ENCODE assay signal across 8 mouse cellular contexts in genomic region chr1:132140171-132140570, GRCm38 (mm10). TPM values are rescaled to one million over a fixed set of nuclear protein-coding genes. Genes with fewer than 3 reads are reported as not detected.
A peak's percentile ranks its signal among the peaks of the same experiment; 100 is the strongest.
DNase-seq lines count a peak whose midpoint lies in the region; ATAC-seq and TF ChIP-seq lines count a peak whose summit lies in the region.

No protein-coding gene starts in this region.

- TF ChIP-seq CTCF in E14TG2a.4 (conservative IDR thresholded peaks at IDR 0.05; ENCODE audit: low read length): peak; percentile 83
- peak; percentile 42; the same call in 1 of the 2 replicates for TF ChIP-seq CTCF in bone marrow macrophage, adult 2 months (IDR thresholded peaks at IDR 0.05; ENCODE audit: low read depth, low read length)
- peak; percentile 54 for TF ChIP-seq CTCF in kidney, adult 2 months (conservative IDR thresholded peaks at IDR 0.05; ENCODE audit: insufficient read depth, insufficient read length, low read depth, low read length)

- H3K36me3 ChIP-seq in heart, embryonic 14.5 days (ENCODE audit: control insufficient read depth, insufficient read depth, low read length): no peaks in the 10 kb centered on the region
- no peaks in the 10 kb centered on the region for H3K36me3 ChIP-seq in E14TG2a.4 (ENCODE audit: insufficient read depth, low read length)
- H3K36me3 ChIP-seq in kidney, adult 2 months (ENCODE audit: control insufficient read depth, insufficient read depth, low read length): no peaks in the 10 kb centered on the region
- no peaks in the 10 kb centered on the region for H3K36me3 ChIP-seq in myocyte (ENCODE audit: control insufficient read depth, insufficient read depth)

- no peak for DNase-seq in heart, adult 11 months
- DNase-seq in kidney, adult 2 months: peak; percentile 61
- no peak for DNase-seq in Muller cell, postnatal 12 days (ENCODE audit: inconsistent ontology term)
- no peak for DNase-seq in frontal cortex, postnatal 14 days (ENCODE audit: low spot score in 2 of 2)

- peak overlapping the region; percentile 97; the same call in 1 of the 2 replicates for H3K4me2 ChIP-seq in heart, embryonic 14.5 days (ENCODE audit: low read length)
- peak overlapping the region; percentile 79 for H3K4me2 ChIP-seq in myocyte (ENCODE audit: low read depth)

- no peaks in the 10 kb centered on the region for H3K27me3 ChIP-seq in heart, embryonic 14.5 days (ENCODE audit: control insufficient read depth, insufficient read depth, low read length)
- H3K27me3 ChIP-seq in E14TG2a.4 (ENCODE audit: insufficient read depth, low read length) (peaks cover 44% of the 10 kb centered on the region), myocyte (ENCODE audit: control insufficient read depth, insufficient read depth, insufficient read length) (no peaks in the 10 kb centered on the region)
- no peaks in the 10 kb centered on the region for H3K27me3 ChIP-seq in kidney, adult 2 months (replicated peaks; ENCODE audit: control insufficient read depth, insufficient read depth, low read length)

- H3ac ChIP-seq in myocyte (ENCODE audit: control insufficient read depth, insufficient read length): no peak overlapping the region

- no peak for TF ChIP-seq POLR2A in bone marrow macrophage, adult 2 months (IDR thresholded peaks at IDR 0.05; ENCODE audit: borderline replicate concordance, low read depth, low read length)
- TF ChIP-seq POLR2A in kidney, adult 2 months (IDR thresholded peaks at IDR 0.05; ENCODE audit: low read depth, low read length): no peak
- no peak for TF ChIP-seq POLR2A in myocyte (IDR thresholded peaks at IDR 0.05; ENCODE audit: insufficient read length, low read depth)

- H3K27ac ChIP-seq in heart, embryonic 14.5 days (replicated peaks in 1 of 2; ENCODE audit: control insufficient read depth in 1 of 2, insufficient read depth in 1 of 2, low read depth in 2 of 2, low read length in 2 of 2): no peak overlapping the region
- peak overlapping the region; percentile 48 for H3K27ac ChIP-seq in bone marrow macrophage, adult 2 months (ENCODE audit: insufficient read depth, low read depth, low read length)
- 0 out of 2 replicates have a peak overlapping the region, but pooled peaks have one; percentile 54 for H3K27ac ChIP-seq in kidney, adult 2 months (ENCODE audit: insufficient read depth, low read depth, low read length)

- no peak overlapping the region for H3K4me3 ChIP-seq in heart, embryonic 14.5 days (ENCODE audit: control insufficient read depth in 1 of 2, insufficient read depth in 1 of 2, low read depth in 1 of 2, low read length in 2 of 2)
- H3K4me3 ChIP-seq in E14TG2a.4 (replicated peaks; ENCODE audit: low read length) (peak overlapping the region; percentile 88), myocyte (peak overlapping the region; percentile 99)
- peak overlapping the region; percentile 41 for H3K4me3 ChIP-seq in bone marrow macrophage, adult 2 months (ENCODE audit: insufficient read depth, low read length)
- no peak overlapping the region for H3K4me3 ChIP-seq in kidney, adult 2 months (ENCODE audit: insufficient read depth, low read depth, low read length)

- ATAC-seq in heart, embryonic 14.5 days (ENCODE audit: insufficient number of reproducible peaks, insufficient read depth, low FRiP score, low read depth): no peak

- no peak overlapping the region for H3K9ac ChIP-seq in heart, embryonic 14.5 days (ENCODE audit: low read length)

- H3K9me3 ChIP-seq in heart, embryonic 14.5 days (ENCODE audit: control insufficient read depth, low read length): no peaks in the 10 kb centered on the region
- no peaks in the 10 kb centered on the region for H3K9me3 ChIP-seq in E14TG2a.4 (ENCODE audit: low read length)

- H3K4me1 ChIP-seq in heart, embryonic 14.5 days (ENCODE audit: control insufficient read depth in 2 of 2, insufficient read depth in 2 of 2, low read length in 2 of 2): peaks cover 7 to 17% of the 10 kb centered on the region in 2 experiments
- H3K4me1 ChIP-seq in E14TG2a.4 (replicated peaks; ENCODE audit: low read depth, low read length): peaks cover 58% of the 10 kb centered on the region
- H3K4me1 ChIP-seq in bone marrow macrophage, adult 2 months (ENCODE audit: control insufficient read depth, insufficient read depth, low read length): peaks cover 35% of the 10 kb centered on the region
- peaks cover 20% of the 10 kb centered on the region; the same call in 1 of the 2 replicates for H3K4me1 ChIP-seq in kidney, adult 2 months (ENCODE audit: control insufficient read depth, insufficient read depth, low read length)

- 67% methylated on average over 10 of the region's 10 CpGs for WGBS in heart, embryonic 14.5 days
- WGBS in kidney, adult 2 months: 63% methylated on average over 10 of the region's 10 CpGs

- H3K79me2 ChIP-seq in myocyte (ENCODE audit: control insufficient read depth, insufficient read depth): peaks cover 44% of the 10 kb centered on the region

TF ChIP-seq in myocyte, 11 proteins besides CTCF, POLR2A, EP300 and RAD21:
- no peak for TF ChIP-seq E2F4 (IDR thresholded peaks at IDR 0.05; ENCODE audit: insufficient read depth)
- TF ChIP-seq MYOD1 (IDR thresholded peaks at IDR 0.05; ENCODE audit: control insufficient read depth in 1 of 3, insufficient read length in 2 of 3, low read depth in 2 of 3): no peak

RNA-seq across cellular contexts. Expression of gene Cdk18, which starts 0.7 kb away (rescaled TPM):
- polyA plus RNA-seq in heart, embryonic 14.5 days (2014; fragmentation: Nextera tagmentation; extraction: Ambion mirVana): 2.7 and 2.9 TPM in 2 replicates
- polyA plus RNA-seq in bone marrow macrophage, adult 2 months (2012; ENCODE audit: insufficient read depth, insufficient read length, missing spikeins): 56.1 and 65.3 TPM in 2 replicates
- polyA plus RNA-seq in kidney, adult 2 months (2012; rRNA removed): 69.3 and 73.8 TPM in 2 replicates
- polyA plus RNA-seq in myocyte (2012; fragmentation: generic; extraction: Trizol): 33.9 TPM

RNA-seq across cellular contexts. Expression of gene Lemd1, which starts 51.1 kb away (rescaled TPM):
- not detected in 2 replicates for polyA plus RNA-seq in heart, embryonic 14.5 days (2014; fragmentation: Nextera tagmentation; extraction: Ambion mirVana)
- not detected in 2 replicates for polyA plus RNA-seq in bone marrow macrophage, adult 2 months (2012; ENCODE audit: insufficient read depth, insufficient read length, missing spikeins)
- not detected in 2 replicates for polyA plus RNA-seq in kidney, adult 2 months (2012; rRNA removed)
- polyA plus RNA-seq in myocyte (2012; fragmentation: generic; extraction: Trizol): 0.49 TPM

RNA-seq across cellular contexts. Expression of gene AC124108.1, which starts 51.1 kb away (rescaled TPM):
- not detected in 2 replicates for polyA plus RNA-seq in heart, embryonic 14.5 days (2014; fragmentation: Nextera tagmentation; extraction: Ambion mirVana)
- polyA plus RNA-seq in bone marrow macrophage, adult 2 months (2012; ENCODE audit: insufficient read depth, insufficient read length, missing spikeins): not detected in 2 replicates
- not detected in 2 replicates for polyA plus RNA-seq in kidney, adult 2 months (2012; rRNA removed)
- 0.82 TPM for polyA plus RNA-seq in myocyte (2012; fragmentation: generic; extraction: Trizol)

Comparison
In these comparisons a context has a peak if more than half of its experiments do, and no peak if none do; other contexts are left out.
1. H3K27ac ChIP-seq: peak in bone marrow macrophage, adult 2 months (single experiment) and kidney, adult 2 months (single experiment); none in heart, embryonic 14.5 days (0 of 2).
2. H3K4me3 ChIP-seq: peak in E14TG2a.4 (single experiment), bone marrow macrophage, adult 2 months (single experiment) and myocyte (single experiment); none in heart, embryonic 14.5 days (0 of 2) and kidney, adult 2 months (single experiment).
3. Peak in every context shown above with its lines, with median percentiles within 50 percentile points of each other: CTCF ChIP-seq.